Mouse (Mus musculus) heart, adult 2 months (tissue): ENCODE results near the gene Mecom. TPM values are rescaled to one million over a fixed set of nuclear protein-coding genes. Genes with fewer than 3 reads are reported as not detected.

ENCODE experiments used
- DNase-seq, 2 experiments: peaks; one replicate each; pipeline ENCODE4 v3.0.0; 2021
- H3K27ac ChIP-seq: fragments of 200-600 bp; 2 replicates; pipeline ENCODE4 v1.8.1; 2022
- H3K27me3 ChIP-seq: fragments of 200-500 bp; 2 replicates; pipeline ENCODE4 v1.6.1; 2012; ENCODE audit warnings: mild to moderate bottlenecking, low read length, inconsistent platforms, mixed read lengths; ENCODE audit not compliant: control insufficient read depth, insufficient read depth
- H3K36me3 ChIP-seq: fragments of 200-500 bp; 2 replicates; pipeline ENCODE4 v1.6.1; 2012; ENCODE audit warnings: low read length, inconsistent platforms; ENCODE audit not compliant: control insufficient read depth, insufficient read depth
- H3K4me1 ChIP-seq: fragments of 200-500 bp; 2 replicates; pipeline ENCODE4 v1.6.1; 2011; ENCODE audit warnings: low read length; ENCODE audit not compliant: control insufficient read depth, insufficient read depth
- H3K4me3 ChIP-seq: fragments of 200-600 bp; 2 replicates; pipeline ENCODE4 v1.8.1; 2022
- H3K79me2 ChIP-seq: fragments of 200-500 bp; replicated peaks from 2 replicates; pipeline ENCODE4 v1.6.1; 2012; ENCODE audit warnings: mild to moderate bottlenecking, inconsistent platforms, low read length, moderate library complexity, mixed read lengths; ENCODE audit not compliant: control insufficient read depth, insufficient read depth
- H3K9ac ChIP-seq: fragments of 200-500 bp; 2 replicates; pipeline ENCODE4 v1.6.1; 2012; ENCODE audit warnings: low read depth, mild to moderate bottlenecking, control low read depth, inconsistent platforms, low read length, mixed read lengths
- CTCF ChIP-seq: fragments of 200-600 bp; IDR thresholded peaks from 2 replicates; pipeline ENCODE4 v1.8.1; 2022; ENCODE audit warnings: antibody characterized with exemption, mild to moderate bottlenecking, moderate library complexity
- EP300 ChIP-seq: fragments of 200-500 bp; IDR thresholded peaks from 2 replicates; pipeline ENCODE4 v1.6.1; 2011; ENCODE audit warnings: low read depth, low read length, control low read depth; ENCODE audit not compliant: insufficient read depth
- POLR2A ChIP-seq: fragments of 200-500 bp; IDR thresholded peaks from 2 replicates; pipeline ENCODE4 v1.6.1; 2011; ENCODE audit warnings: mild to moderate bottlenecking, low read depth, low read length, control low read depth; ENCODE audit not compliant: insufficient read depth
- WGBS: fragments of 180-500 bp; shearing (Covaris S2); methylation state at CpG from one replicate; pipeline ENCODE4 v1.1.7; 2018; 5-methylcytosine and 5-hydroxymethylcytosine counted together
- intact Hi-C: fragments of 180-260 bp; cut with DNase I; formaldehyde crosslinking; loops from one replicate; pipeline ENCODE4 v1.15.1; 2025
- polyA plus RNA-seq: library from polyadenylated mRNA; depleted of rRNA; stranded (reverse); fragments of >200 nt; gene quantifications from 2 replicates; pipeline ENCODE4 v1.2.3, GENCODE M21; 2012
- total RNA-seq, 2 experiments: library from RNA; stranded (reverse); gene quantifications; 2 replicates each; pipeline ENCODE4 v1.2.3; 2021

The Mecom gene
- total and polyA plus RNA-seq, 3 experiments: 5.2 to 18.6 (median 12.5) TPM

DNA sequence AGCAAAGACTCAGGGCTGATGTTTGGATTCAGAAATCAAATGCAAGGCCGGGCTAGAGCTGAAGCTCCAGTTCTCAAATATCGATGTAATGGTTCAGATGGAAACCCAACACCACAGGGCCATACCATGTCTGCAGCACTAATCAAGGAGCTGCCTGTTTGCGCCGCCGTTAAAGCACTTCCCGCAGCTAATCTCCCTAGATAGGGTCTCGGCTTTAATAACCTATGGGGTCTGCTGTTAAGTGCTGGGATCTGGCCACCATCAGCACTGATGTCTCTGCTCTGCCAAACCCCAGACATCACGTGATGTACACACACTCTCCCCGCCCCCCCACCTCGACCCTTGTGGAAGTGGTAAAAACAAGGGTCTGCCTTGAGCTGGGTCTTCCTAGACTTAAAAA, 289.4 kb downstream of the Mecom start:
- Histone ChIP-seq H3K36me3 (no peaks in the 10 kb centered on the region), H3K9ac (no peak overlapping the region), H3K27me3 (no peaks in the 10 kb centered on the region), H3K79me2 (no peaks in the 10 kb centered on the region), H3K27ac (no peak overlapping the region), H3K4me3 (no peak overlapping the region), H3K4me1 (no peaks in the 10 kb centered on the region)
- TF ChIP-seq CTCF: no peak
- no peak for TF ChIP-seq EP300
- intact Hi-C loops: no loop called here
- 50% methylated on average over 10 of the region's 10 CpGs for WGBS
- no peak for DNase-seq

DNA sequence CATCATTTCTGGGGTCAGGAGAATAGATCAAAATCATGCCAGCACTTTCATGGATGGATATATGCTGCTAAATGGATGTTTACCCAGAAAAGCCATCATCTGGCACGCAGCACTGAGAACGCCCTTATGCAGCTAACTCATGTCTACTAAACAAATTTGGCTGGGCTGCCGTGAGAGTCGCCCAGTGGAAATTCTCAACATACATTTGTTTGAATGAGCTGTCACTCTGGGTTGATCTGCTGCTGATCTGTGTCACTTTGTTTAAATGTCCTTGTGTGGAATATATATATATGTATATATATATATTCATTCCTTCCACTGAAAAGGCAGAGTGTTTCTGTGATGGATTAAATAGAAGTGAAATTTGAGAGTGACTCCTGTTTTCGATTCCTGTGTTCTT, 290.0 kb downstream of the Mecom start:
- no peaks in the 10 kb centered on the region for H3K4me1 ChIP-seq
- no peak for TF ChIP-seq CTCF
- no peak for TF ChIP-seq EP300
- no peak for TF ChIP-seq POLR2A
- DNase-seq: no peak
- no peak overlapping the region for H3K4me3 ChIP-seq
- no peaks in the 10 kb centered on the region for H3K36me3 ChIP-seq
- no peaks in the 10 kb centered on the region for H3K27me3 ChIP-seq
- no peak overlapping the region for H3K27ac ChIP-seq
- H3K79me2 ChIP-seq: no peaks in the 10 kb centered on the region
- H3K9ac ChIP-seq: no peak overlapping the region
- WGBS: 90% methylated on average over 5 of the region's 5 CpGs
- intact Hi-C loops: no loop called here

DNA sequence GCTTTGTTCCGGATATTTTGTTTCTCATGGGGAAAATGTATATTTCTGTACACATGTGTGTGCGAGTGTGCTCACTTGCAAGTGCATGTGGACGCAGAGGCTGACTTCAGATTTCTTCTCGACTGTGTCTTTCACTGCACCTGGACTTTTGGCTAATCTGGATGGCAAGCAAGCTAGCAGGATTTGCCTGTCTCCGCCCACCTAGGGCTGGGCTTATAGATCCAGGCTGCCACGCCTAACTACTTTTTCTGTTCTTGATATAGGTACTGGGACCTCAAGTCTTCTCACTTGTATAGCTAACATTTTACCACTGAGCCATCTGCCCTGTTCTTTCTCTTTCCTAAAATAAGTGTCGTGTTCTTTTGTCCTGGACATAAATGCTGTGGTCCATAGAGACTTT, 290.9 kb downstream of the Mecom start:
- H3K36me3 ChIP-seq: no peaks in the 10 kb centered on the region
- WGBS: 93% methylated on average over 7 of the region's 7 CpGs
- no peak for DNase-seq
- H3K27me3 ChIP-seq: no peaks in the 10 kb centered on the region
- H3K4me1 ChIP-seq: no peaks in the 10 kb centered on the region
- no peak overlapping the region for H3K9ac ChIP-seq
- no peak overlapping the region for H3K4me3 ChIP-seq
- intact Hi-C loops: no loop called here
- H3K79me2 ChIP-seq: no peaks in the 10 kb centered on the region
- TF ChIP-seq POLR2A (no peak), EP300 (no peak), CTCF (no peak)
- no peak overlapping the region for H3K27ac ChIP-seq

DNA sequence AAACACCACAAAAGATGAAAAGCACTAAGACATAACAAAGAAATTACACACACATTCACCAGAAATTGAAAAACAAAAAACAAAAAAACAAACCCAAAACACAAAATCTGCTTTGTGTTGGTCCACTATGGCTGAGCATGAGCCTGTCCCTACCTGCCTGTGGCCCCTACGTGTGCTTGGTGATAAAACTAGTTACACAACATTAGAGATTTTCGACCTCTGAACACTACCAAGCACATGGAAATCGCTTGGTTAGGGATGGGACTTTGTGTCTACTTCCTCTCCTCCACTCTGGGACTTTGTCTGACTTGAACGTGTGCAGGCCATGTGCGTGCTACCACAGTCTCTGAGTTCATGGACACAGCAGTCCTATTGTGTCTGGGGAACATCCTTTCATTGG, 292.0 kb downstream of the Mecom start:
- no peak overlapping the region for H3K9ac ChIP-seq
- no peaks in the 10 kb centered on the region for H3K4me1 ChIP-seq
- H3K27me3 ChIP-seq: no peaks in the 10 kb centered on the region
- no peak overlapping the region for H3K4me3 ChIP-seq
- no peak for DNase-seq
- H3K79me2 ChIP-seq: no peaks in the 10 kb centered on the region
- TF ChIP-seq EP300 (no peak), POLR2A (no peak), CTCF (no peak)
- intact Hi-C loops: no loop called here
- H3K27ac ChIP-seq: no peak overlapping the region
- WGBS: 88% methylated on average over 5 of the region's 5 CpGs
- H3K36me3 ChIP-seq: no peaks in the 10 kb centered on the region

DNA sequence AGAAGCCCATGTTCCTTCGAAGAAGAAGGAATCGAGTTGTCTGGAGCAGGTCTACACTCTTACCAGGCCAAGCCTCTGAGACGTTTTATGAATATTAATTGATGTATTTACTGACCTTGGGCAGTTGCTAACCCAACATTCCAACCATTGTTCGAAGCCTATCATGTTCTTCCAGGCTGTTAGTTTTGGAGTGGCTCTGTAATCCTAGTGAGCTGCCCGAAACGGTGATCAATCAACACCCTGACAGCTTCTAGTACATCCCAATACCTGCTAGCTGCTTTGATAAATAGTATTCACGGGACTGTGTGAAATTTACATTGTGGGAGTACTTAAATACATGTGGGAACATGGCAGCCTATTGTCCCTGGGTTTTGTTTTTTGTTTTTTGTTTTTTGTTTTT, 293.4 kb downstream of the Mecom start:
- no peak overlapping the region for H3K27ac ChIP-seq
- H3K79me2 ChIP-seq: no peaks in the 10 kb centered on the region
- intact Hi-C loops: no loop called here
- H3K36me3 ChIP-seq: no peaks in the 10 kb centered on the region
- no peak for DNase-seq
- WGBS: 54% methylated on average over 7 of the region's 7 CpGs
- TF ChIP-seq POLR2A: no peak
- no peak for TF ChIP-seq EP300
- TF ChIP-seq CTCF: no peak
- H3K4me3 ChIP-seq: no peak overlapping the region
- H3K4me1 ChIP-seq: no peaks in the 10 kb centered on the region
- H3K9ac ChIP-seq: no peak overlapping the region
- no peaks in the 10 kb centered on the region for H3K27me3 ChIP-seq

DNA sequence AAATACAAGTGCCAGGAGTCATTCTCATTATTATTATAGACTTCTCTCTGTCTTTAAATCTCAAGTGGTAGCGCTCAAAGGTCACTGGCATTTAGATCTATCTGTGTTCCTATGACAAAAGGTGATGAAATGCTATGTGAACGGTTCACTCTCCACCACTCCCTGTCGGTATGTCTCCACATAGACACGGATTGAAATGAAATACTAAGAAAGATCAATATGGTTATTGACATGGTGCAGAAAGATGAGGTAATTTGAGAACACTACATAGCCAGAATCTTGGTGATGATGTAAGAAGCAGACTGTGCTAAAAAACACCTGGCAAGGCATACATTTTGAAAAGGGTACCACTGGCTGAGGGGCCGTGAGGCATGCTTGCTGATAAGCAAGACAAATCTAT, 294.1 kb downstream of the Mecom start:
- H3K9ac ChIP-seq: no peak overlapping the region
- WGBS: 72% methylated on average over 5 of the region's 5 CpGs
- DNase-seq: no peak

More for the DNA sequence above, 294.1 kb downstream of the Mecom start:
- Histone ChIP-seq H3K27ac (no peak overlapping the region), H3K27me3 (no peaks in the 10 kb centered on the region), H3K36me3 (no peaks in the 10 kb centered on the region), H3K4me3 (no peak overlapping the region), H3K4me1 (peaks cover 2% of the 10 kb centered on the region; the same call in 1 of the 2 replicates), H3K79me2 (no peaks in the 10 kb centered on the region)
- intact Hi-C loops: no loop called here
- no peak for TF ChIP-seq CTCF
- no peak for TF ChIP-seq EP300
- no peak for TF ChIP-seq POLR2A
